Mouse (Mus musculus): ENCODE results near the gene Nrg4. TPM values are rescaled to one million over a fixed set of nuclear protein-coding genes. Genes with fewer than 3 reads are reported as not detected.

The Nrg4 gene
- polyA plus RNA-seq, 1 experiment from 2014 or later, result 1.2 TPM

DNA sequence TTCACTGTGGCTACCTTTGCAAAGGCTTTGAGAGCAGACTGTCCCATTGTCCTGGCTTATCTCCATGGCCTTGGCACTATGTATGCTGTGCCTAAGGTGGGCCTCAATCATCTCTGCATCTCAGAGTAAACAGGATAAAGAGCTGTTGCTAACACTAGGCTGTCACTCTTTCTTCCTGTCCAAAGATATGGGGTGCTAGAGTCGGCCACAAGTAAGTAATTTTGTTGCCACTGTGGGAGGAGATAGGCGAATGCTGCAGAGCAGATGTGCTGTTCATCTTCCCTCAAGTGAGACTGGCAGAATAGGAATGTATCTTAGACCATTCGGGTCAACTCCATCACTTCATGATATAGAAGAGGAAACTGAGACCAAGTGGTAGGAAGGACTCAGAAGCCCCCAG lies 28.0 kb upstream of the Nrg4 start:
- ATAC-seq (replicated peaks; ENCODE audit: extremely low read depth, insufficient read depth, low FRiP score), result no peak
- H3K27me3 ChIP-seq (ENCODE audit: control insufficient read depth, insufficient read depth, low read length), result no peaks in the 10 kb centered on the region; the same call in 1 of the 2 replicates
- no peak overlapping the region for H3K9ac ChIP-seq (ENCODE audit: low read length)
- H3K4me3 ChIP-seq (ENCODE audit: low read length), result no peak overlapping the region
- H3K9me3 ChIP-seq (replicated peaks; ENCODE audit: control insufficient read depth, low read length), result no peaks in the 10 kb centered on the region
- 59% methylated on average over 3 of the region's 3 CpGs for WGBS
- no peak overlapping the region for H3K4me2 ChIP-seq (ENCODE audit: low read depth, low read length)
- H3K4me1 ChIP-seq (ENCODE audit: control insufficient read depth, insufficient read depth, low read length), result no peaks in the 10 kb centered on the region
- no peaks in the 10 kb centered on the region for H3K36me3 ChIP-seq (ENCODE audit: control insufficient read depth, insufficient read depth)
- H3K27ac ChIP-seq (ENCODE audit: low read length), result no peak overlapping the region

DNA sequence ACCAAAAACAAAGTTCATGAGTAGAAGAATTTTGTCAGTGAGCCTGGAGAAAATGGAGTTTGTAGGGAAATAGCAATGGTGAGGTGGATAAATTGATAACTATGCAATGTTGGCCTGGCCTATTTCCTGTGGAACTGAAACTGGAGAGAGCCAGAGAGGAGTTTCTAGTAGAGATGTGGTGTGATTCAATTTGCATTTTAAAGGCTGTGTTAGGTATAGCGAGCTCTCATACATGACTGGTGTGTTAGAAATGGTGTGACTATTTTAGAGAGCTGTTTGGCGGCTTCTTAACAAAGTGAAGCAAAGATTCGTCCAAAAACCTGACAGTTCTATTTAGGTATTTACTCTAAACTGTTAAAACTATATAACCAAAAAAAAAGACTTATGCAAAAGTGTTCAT lies 22.0 kb upstream of the Nrg4 start:
- no peak overlapping the region for H3K27ac ChIP-seq (ENCODE audit: low read length)
- H3K27me3 ChIP-seq (ENCODE audit: control insufficient read depth, insufficient read depth, low read length), result no peaks in the 10 kb centered on the region
- H3K4me2 ChIP-seq (ENCODE audit: low read depth, low read length), result no peak overlapping the region
- ATAC-seq (replicated peaks; ENCODE audit: extremely low read depth, insufficient read depth, low FRiP score), result no peak
- no peak overlapping the region for H3K4me3 ChIP-seq (ENCODE audit: low read length)
- no peak overlapping the region for H3K9ac ChIP-seq (ENCODE audit: low read length)
- no peaks in the 10 kb centered on the region for H3K4me1 ChIP-seq (ENCODE audit: control insufficient read depth, insufficient read depth, low read length)
- H3K36me3 ChIP-seq (ENCODE audit: control insufficient read depth, insufficient read depth), result no peaks in the 10 kb centered on the region
- no peaks in the 10 kb centered on the region for H3K9me3 ChIP-seq (replicated peaks; ENCODE audit: control insufficient read depth, low read length)
- 73% methylated on average over 3 of the region's 3 CpGs for WGBS

DNA sequence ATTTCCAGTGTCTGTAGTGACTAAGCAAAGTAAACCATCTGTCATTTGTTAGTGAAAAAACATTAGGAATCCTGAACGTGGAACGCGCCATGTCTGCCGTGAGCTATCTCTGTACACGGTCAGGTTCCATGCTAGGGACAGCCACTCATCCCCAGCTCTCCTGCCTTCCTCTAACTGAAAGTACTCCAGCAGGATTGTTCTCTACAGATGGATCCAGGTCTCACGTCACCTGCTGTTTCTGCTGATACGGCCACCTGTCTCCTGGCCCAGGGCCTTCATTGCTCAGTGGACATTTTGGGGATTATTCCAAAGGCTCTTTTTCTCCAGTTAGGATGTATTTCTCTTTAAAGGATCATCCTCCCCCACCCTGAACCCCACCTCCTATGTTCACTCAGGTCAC lies 18.7 kb upstream of the Nrg4 start:
- no peak overlapping the region for H3K4me3 ChIP-seq (ENCODE audit: low read length)
- no peak overlapping the region for H3K9ac ChIP-seq (ENCODE audit: low read length)
- H3K4me1 ChIP-seq (ENCODE audit: control insufficient read depth, insufficient read depth, low read length), result no peaks in the 10 kb centered on the region
- no peaks in the 10 kb centered on the region for H3K36me3 ChIP-seq (ENCODE audit: control insufficient read depth, insufficient read depth)
- no peaks in the 10 kb centered on the region for H3K9me3 ChIP-seq (replicated peaks; ENCODE audit: control insufficient read depth, low read length)
- 87% methylated on average over 7 of the region's 7 CpGs for WGBS
- ATAC-seq (replicated peaks; ENCODE audit: extremely low read depth, insufficient read depth, low FRiP score), result no peak
- H3K4me2 ChIP-seq (ENCODE audit: low read depth, low read length), result no peak overlapping the region
- no peaks in the 10 kb centered on the region for H3K27me3 ChIP-seq (ENCODE audit: control insufficient read depth, insufficient read depth, low read length)
- no peak overlapping the region for H3K27ac ChIP-seq (ENCODE audit: low read length)

DNA sequence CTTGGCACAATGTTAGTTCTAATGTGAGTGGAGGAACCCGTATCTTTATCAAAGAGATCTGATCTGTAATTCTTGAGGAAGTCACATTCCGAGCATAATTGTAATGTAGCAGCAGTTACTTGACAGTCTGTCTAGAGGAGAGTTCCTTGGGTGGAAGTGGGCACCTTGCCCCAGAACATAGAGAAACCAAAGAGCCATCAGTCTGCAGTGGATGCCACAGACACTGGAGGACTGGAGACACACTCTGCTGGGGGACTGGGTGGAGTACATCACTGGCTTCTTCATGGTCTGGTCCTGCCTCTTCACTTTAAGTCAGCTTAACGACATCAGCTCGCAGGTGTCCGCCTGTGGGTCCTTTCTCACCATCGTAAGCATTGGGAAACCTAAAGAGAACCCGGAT lies 17.5 kb upstream of the Nrg4 start:
- Histone ChIP-seq H3K27me3 (ENCODE audit: control insufficient read depth, insufficient read depth, low read length) (no peaks in the 10 kb centered on the region), H3K4me3 (ENCODE audit: low read length) (no peak overlapping the region), H3K27ac (ENCODE audit: low read length) (no peak overlapping the region), H3K9ac (ENCODE audit: low read length) (no peak overlapping the region), H3K4me1 (ENCODE audit: control insufficient read depth, insufficient read depth, low read length) (no peaks in the 10 kb centered on the region), H3K4me2 (ENCODE audit: low read depth, low read length) (no peak overlapping the region), H3K9me3 (replicated peaks; ENCODE audit: control insufficient read depth, low read length) (no peaks in the 10 kb centered on the region), H3K36me3 (ENCODE audit: control insufficient read depth, insufficient read depth) (no peaks in the 10 kb centered on the region)
- ATAC-seq (replicated peaks; ENCODE audit: extremely low read depth, insufficient read depth, low FRiP score), result no peak
- 63% methylated on average over 7 of the region's 7 CpGs for WGBS

DNA sequence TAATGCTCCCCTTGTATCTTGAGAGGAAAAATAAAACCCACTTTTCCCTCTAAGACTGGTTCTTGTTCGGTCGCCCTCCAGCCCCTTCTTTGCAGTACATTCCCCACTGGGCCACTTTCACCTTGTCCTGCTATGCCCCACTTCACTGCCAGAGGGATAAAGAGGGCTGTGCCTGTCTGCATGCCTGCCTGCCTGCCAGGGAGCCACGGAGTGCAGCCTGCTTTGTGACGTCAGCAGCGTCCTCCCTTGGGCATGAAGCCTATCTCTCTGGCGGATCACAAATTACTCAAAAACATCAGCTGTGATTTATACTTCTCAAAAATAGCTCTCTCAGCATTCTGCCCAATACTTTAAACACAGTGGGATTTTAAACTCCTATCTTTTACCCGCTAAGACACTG lies 6.3 kb upstream of the Nrg4 start:
- peak overlapping the region; percentile 42 for H3K4me2 ChIP-seq (ENCODE audit: low read depth, low read length)
- no peak; the same call in 1 of the 2 replicates for ATAC-seq (replicated peaks; ENCODE audit: extremely low read depth, insufficient read depth, low FRiP score)
- no peak overlapping the region for H3K9ac ChIP-seq (ENCODE audit: low read length)

DNA sequence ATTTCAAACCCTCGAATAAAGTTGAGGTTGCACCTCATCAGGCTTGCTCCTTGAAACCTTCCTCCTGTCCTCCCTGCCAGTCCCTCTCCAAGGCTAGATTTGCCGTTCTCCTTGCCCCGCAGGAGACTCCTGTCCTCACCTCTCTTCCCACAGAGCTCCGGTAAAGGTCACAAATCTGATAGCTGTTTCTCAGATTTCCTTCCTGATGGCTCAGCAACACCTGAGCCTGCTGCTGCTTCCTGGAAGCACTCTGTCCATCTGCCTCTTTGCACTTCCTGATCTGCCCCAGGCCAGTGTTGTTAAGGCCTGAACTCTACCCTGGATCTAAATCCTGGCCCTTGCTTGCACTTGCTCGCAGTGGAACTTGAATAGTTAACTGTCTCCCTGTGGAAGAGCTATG lies 5.8 kb upstream of the Nrg4 start:
- 38% methylated on average over 5 of the region's 5 CpGs for WGBS
- peaks cover 30% of the 10 kb centered on the region for H3K27me3 ChIP-seq (ENCODE audit: control insufficient read depth, insufficient read depth, low read length)
- no peak for ATAC-seq (replicated peaks; ENCODE audit: extremely low read depth, insufficient read depth, low FRiP score)
- H3K4me1 ChIP-seq (ENCODE audit: control insufficient read depth, insufficient read depth, low read length), result peaks cover 5% of the 10 kb centered on the region; the same call in 1 of the 2 replicates
- H3K4me3 ChIP-seq (ENCODE audit: low read length), result no peak overlapping the region
- H3K9ac ChIP-seq (ENCODE audit: low read length), result no peak overlapping the region
- no peak overlapping the region for H3K27ac ChIP-seq (ENCODE audit: low read length)
- H3K9me3 ChIP-seq (replicated peaks; ENCODE audit: control insufficient read depth, low read length), result no peaks in the 10 kb centered on the region
- peak overlapping the region; percentile 42 for H3K4me2 ChIP-seq (ENCODE audit: low read depth, low read length)
- no peaks in the 10 kb centered on the region for H3K36me3 ChIP-seq (ENCODE audit: control insufficient read depth, insufficient read depth)

More for the DNA sequence above, 6.3 kb upstream of the Nrg4 start:
- Histone ChIP-seq H3K4me3 (ENCODE audit: low read length) (no peak overlapping the region), H3K27me3 (ENCODE audit: control insufficient read depth, insufficient read depth, low read length) (peaks cover 28% of the 10 kb centered on the region), H3K9me3 (replicated peaks; ENCODE audit: control insufficient read depth, low read length) (no peaks in the 10 kb centered on the region), H3K4me1 (ENCODE audit: control insufficient read depth, insufficient read depth, low read length) (peaks cover 5% of the 10 kb centered on the region; the same call in 1 of the 2 replicates), H3K27ac (ENCODE audit: low read length) (no peak overlapping the region), H3K36me3 (ENCODE audit: control insufficient read depth, insufficient read depth) (no peaks in the 10 kb centered on the region)
- 29% methylated on average over 7 of the region's 7 CpGs for WGBS

DNA sequence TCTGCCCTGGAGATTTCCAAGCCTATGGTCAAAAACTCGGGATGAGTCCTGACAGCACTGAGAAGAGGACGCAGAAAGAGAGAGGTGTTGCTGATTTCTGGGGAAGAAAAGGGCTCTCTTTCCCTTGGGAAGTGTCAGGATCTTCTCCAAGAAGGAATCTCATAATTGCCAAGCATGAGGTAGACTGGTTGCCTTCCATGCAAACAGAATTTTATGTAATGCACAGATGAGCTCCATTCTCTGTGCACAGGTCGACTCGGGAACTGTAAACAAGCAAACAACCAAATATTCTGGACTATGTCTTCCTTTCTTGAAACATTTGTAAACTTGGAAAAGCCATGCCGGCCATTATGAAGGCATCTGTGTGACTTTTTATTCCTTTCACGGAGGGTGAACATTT lies 2.8 kb upstream of the Nrg4 start:
- Histone ChIP-seq H3K4me3 (ENCODE audit: low read length) (no peak overlapping the region), H3K4me1 (ENCODE audit: control insufficient read depth, insufficient read depth, low read length) (peaks cover 14% of the 10 kb centered on the region), H3K27ac (ENCODE audit: low read length) (no peak overlapping the region), H3K9ac (ENCODE audit: low read length) (no peak overlapping the region), H3K9me3 (replicated peaks; ENCODE audit: control insufficient read depth, low read length) (no peaks in the 10 kb centered on the region), H3K36me3 (ENCODE audit: control insufficient read depth, insufficient read depth) (no peaks in the 10 kb centered on the region), H3K4me2 (ENCODE audit: low read depth, low read length) (no peak overlapping the region), H3K27me3 (ENCODE audit: control insufficient read depth, insufficient read depth, low read length) (peaks cover 36% of the 10 kb centered on the region)
- WGBS, result 73% methylated on average over 6 of the region's 6 CpGs
- no peak for ATAC-seq (replicated peaks; ENCODE audit: extremely low read depth, insufficient read depth, low FRiP score)

DNA sequence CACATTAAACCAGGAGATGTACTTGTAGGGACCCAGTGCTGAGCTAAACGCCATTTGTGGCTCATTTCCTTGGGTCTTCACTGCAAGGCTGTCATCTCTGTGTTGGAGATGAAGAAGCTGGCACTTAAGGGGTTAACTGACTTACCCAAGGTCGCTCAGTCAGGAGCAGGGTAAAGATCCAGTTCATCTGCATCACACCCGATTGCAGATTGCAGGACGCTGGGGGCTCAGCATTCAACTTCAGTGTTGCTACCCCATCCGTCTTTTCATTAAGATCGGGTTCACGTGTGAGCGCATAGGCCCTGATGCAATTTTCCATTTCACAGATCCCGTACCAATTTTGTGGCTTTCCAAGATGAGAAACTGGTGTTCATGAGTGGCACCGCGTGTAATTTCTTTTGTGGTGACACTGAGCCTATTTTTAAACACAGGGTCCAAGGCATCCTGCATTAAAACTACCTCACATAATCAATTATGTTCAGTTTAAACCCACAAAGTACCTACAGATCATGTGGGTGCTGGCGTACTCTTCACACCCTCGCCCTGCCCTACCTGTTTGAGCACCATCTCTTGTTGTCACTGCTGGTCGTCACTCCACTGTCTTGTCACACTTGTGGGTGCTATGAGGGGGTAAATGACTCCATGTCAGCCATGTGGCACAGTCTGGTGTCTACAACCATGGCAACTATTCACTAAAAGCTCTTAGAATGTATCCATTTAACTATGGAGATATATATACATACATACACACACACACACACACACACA lies 1.7 kb upstream of the Nrg4 start:
- H3K27me3 ChIP-seq (ENCODE audit: control insufficient read depth, insufficient read depth, low read length), result peaks cover 38% of the 10 kb centered on the region
- H3K9me3 ChIP-seq (replicated peaks; ENCODE audit: control insufficient read depth, low read length), result no peaks in the 10 kb centered on the region
- peaks cover 14% of the 10 kb centered on the region for H3K4me1 ChIP-seq (ENCODE audit: control insufficient read depth, insufficient read depth, low read length)
- H3K4me2 ChIP-seq (ENCODE audit: low read depth, low read length), result no peak overlapping the region
- no peak overlapping the region for H3K9ac ChIP-seq (ENCODE audit: low read length)
- no peak overlapping the region for H3K27ac ChIP-seq (ENCODE audit: low read length)
- H3K36me3 ChIP-seq (ENCODE audit: control insufficient read depth, insufficient read depth), result no peaks in the 10 kb centered on the region
- 35% methylated on average over 14 of the region's 14 CpGs for WGBS
- H3K4me3 ChIP-seq (ENCODE audit: low read length), result no peak overlapping the region
- ATAC-seq (replicated peaks; ENCODE audit: extremely low read depth, insufficient read depth, low FRiP score), result no peak

DNA sequence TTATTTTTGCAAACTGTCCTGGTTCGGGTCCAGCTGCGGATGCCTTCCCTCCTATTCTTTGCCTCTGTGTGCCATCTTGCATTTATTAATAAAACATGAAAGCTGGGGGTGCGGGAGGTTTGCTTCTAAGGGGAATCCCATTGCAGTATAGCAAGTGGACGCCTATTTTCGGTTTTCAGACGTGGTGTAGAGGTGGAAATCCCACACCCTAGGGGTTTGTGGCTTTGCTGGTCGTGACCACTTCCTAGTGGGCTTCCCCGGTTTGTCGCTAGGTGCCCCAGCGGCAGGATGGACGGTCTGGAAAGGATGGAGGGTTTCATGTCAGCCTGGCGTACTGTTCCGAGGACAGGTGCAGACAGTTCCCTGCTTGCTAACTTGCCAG lies 581 bp upstream of the Nrg4 start:
- H3K4me2 ChIP-seq (ENCODE audit: low read depth, low read length), result peak overlapping the region; percentile 93
- H3K9me3 ChIP-seq (replicated peaks; ENCODE audit: control insufficient read depth, low read length), result no peaks in the 10 kb centered on the region
- no peaks in the 10 kb centered on the region for H3K36me3 ChIP-seq (ENCODE audit: control insufficient read depth, insufficient read depth)
- H3K27ac ChIP-seq (ENCODE audit: low read length), result no peak overlapping the region
- H3K27me3 ChIP-seq (ENCODE audit: control insufficient read depth, insufficient read depth, low read length), result peaks cover 34% of the 10 kb centered on the region
- H3K9ac ChIP-seq (ENCODE audit: low read length), result peak overlapping the region; percentile 79
- ATAC-seq (replicated peaks; ENCODE audit: extremely low read depth, insufficient read depth, low FRiP score), result 0 out of 2 replicates have a peak, but pooled peaks have one; percentile 2
- peaks cover 9% of the 10 kb centered on the region for H3K4me1 ChIP-seq (ENCODE audit: control insufficient read depth, insufficient read depth, low read length)
- WGBS, result 1% methylated on average over 13 of the region's 13 CpGs
- H3K4me3 ChIP-seq (ENCODE audit: low read length), result peak overlapping the region; percentile 75
